Mouse (Mus musculus): ENCODE measurements around the gene Rpl21.

- TF ChIP-seq CTCF (conservative IDR thresholded peaks at IDR 0.05; ENCODE audit: insufficient read depth, insufficient read length, low read depth, low read length) (no peak), POLR2A (IDR thresholded peaks at IDR 0.05; ENCODE audit: low read depth, low read length) (no peak)
Measured at GRCm38 (mm10) chr5:146846489-146846888, 13.8 kb downstream of the Rpl21 start.

Measured in kidney, adult 2 months (tissue).